Mouse (Mus musculus) left cerebral cortex, postnatal 10 days (tissue): Measurements from ENCODE around the gene Mei1. TPM values are rescaled to one million over a fixed set of nuclear protein-coding genes. Genes with fewer than 3 reads are reported as not detected.

ENCODE experiments used
- DNase-seq, 2 experiments: peaks; one replicate each; pipeline ENCODE4 v3.0.0; 2021 to 2022; ENCODE audit warnings: low spot score in 2 of 2, mixed read lengths in 1 of 2; ENCODE audit errors: extremely low spot score in 1 of 2
- intact Hi-C: fragments of 180-260 bp; cut with DNase I; formaldehyde crosslinking; loops from one replicate; pipeline ENCODE4 v1.15.1; 2025
- total RNA-seq, 2 experiments: library from RNA; stranded (reverse); gene quantifications; 2 replicates each; pipeline ENCODE4 v1.2.3; 2021

The Mei1 gene
- total RNA-seq, 2 experiments from 2014 or later: 0.32 to 0.39 TPM

DNA sequence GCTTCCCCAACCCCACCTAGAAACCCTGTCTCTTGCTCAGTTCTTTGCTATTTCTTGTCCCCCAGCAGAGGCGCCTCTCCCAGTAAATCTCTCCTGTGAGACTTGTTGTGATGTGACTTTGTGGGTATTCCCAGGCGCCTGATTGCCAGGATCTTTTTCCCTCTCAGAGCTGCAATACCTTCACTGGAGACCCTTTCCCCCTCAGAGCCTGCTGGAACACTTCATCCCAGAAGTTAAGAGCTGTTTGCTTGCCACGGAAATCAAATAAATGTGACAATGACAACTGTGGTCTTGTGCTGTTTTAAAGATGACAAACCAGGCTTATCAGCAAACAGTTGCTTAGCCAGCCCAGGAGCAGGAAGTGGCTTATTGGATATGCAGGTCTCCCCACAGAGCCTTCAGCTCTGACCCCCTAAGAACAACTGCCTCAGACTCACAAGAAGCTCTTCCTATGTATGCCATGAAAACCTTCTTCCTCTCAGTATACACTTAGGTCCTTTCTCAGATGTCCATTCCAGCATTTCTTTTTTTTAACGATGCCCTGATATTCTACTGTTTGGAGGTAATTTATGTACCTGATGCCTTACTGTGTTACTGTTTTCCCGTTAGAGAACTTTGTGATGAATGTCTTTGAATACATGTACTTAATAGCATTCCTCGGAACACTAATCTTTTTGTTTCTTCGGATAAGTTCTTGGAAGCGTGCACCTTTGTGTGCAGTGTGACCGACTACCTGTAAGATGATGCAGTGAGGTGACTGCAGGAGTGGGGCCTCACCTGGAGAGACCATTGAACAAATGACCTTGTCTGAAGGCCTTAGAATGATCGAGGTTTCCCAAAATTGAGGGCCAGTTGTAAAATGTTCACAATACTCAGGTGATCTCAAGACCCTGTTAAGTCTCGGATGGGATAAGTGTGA is 76.3 kb downstream of the Mei1 start:
- intact Hi-C loops: no loop called here
- no peak for DNase-seq

DNA sequence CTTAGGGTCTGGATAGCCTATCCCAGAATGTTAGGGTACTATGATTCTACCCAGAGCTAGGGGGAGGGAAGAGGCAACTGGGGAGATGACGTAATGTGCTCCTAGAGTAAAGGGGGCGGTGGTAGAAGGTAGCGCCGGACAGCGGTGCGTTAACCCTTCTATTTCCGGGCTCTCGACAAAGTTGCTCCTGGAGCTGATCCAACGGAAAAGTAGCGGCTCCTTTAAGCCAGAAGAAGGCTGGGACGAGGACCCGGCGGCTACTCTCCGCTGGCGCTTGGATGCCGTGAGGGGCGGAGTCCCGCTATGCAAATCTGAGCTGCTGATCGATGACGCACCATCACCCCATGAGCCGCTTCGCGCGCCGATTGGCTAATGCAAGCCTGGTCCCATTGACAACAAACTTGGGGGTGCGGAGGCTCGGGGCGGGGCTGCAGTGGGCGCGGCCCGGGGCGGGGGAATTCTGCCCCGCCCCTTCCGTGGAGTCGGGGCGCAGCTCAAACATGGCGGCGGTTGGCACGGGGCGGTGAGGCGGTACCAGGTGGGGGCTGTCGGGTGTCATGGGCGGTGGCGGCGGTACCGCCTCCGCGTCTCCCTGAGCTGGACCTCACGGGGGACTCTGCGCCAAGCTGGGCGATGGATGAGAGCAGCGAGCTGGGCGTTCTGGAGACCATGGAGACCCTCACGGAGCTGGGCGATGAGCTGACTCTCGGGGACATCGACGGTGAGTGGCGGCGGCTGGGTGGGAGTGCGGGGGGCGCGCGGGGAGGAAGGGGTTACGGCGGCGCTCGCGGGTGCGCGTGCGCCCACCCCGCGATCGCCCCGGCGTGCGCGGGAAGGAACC is 77.2 kb downstream of the Mei1 start, which contains the start of gene Srebf2:
TSS of gene Srebf2 (plus strand) at position 412 of the 841 bp plus-strand sequence.
- intact Hi-C loops: no loop called here

DNA sequence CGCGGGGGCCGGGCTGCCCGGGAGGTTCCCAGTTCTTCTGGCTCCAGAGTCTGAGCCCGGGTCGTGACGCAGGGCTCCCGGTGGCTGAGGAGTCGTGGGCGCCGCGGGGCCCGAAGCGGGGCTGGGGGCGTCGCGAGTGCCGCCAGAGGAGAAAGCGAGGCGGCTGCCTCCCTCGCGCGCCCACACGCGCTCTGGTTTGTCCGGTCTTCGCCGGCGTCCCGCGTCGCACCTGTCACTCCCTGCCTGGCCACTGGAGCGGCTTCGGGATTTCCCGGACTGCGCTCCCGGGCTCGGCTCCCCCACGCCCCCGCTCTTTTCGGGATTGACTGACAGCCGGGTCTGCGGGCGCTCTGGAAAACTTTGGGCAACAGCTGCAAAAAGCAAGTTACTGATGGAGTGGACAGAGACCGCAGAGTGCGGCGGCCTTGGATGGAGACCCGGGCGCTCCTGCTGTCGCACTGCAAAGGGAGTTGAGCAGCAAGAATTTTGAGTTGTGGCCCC is 77.9 kb downstream of the Mei1 start:
- DNase-seq: peak; percentile 48 to 85
- intact Hi-C loops: no loop called here

More for the DNA sequence above, 77.2 kb downstream of the Mei1 start, which contains the start of gene Srebf2:
- DNase-seq: peak; percentile 99

DNA sequence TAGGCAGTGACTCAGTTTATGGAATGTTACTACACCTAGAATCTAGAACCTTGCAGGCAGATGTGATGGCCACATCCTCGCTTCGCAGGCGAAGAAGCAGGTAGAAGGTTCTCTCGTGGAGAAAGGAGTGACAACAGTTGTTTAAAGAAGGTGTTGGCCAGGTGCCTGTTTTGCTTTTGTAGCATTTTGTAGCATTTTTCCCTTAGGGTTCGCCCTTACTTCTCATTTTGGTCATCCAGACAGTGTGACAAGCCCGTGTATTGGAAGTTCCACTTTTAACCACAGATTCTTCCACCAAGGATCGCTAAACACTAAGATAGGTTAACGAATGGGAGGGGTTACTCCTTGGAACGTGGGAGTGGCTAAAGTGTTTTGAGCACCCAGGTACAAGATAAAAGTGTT is 78.7 kb downstream of the Mei1 start:
- intact Hi-C loops: no loop called here
- DNase-seq: no peak

DNA sequence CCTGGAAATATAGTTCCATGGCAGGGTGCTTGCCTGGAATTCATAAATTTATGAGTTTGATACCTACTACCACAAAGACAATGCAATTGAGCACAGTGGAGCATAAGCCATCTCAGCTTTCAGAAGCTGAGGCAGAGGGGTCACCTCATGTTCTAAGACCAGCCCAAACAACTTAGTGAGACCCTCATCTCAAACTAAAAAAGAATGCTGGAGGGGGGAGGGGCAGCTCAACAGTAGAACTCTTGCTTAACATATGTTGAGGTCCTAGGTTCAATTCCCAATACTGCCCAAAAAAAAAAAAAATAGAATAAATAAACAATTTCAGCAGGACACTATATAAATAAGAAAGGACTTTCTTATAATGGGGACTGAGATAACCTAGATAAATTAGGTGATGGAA is 80.2 kb downstream of the Mei1 start:
- intact Hi-C loops: no loop called here
- DNase-seq: no peak

DNA sequence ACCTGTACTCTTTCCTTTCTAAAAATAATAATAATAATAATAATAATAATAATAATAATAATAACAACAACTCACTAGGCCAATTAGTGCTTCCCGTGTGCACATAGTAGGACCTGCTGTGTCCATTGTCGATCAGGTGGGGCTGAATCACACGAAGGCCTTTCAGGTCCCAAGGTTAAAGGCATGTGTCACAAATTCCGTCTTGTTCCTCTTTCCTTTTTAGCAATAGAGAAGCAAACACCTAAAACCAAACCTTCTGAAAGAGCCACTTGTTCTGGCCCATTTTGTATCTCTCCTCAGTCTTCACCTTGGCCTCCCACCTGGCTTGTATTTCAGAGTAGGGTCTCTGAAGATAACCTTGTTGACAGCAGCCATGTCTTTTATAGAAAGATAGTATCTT is 81.4 kb downstream of the Mei1 start:
- intact Hi-C loops: no loop called here

GRCm38 (mm10) chr15:82152022-82152421 is 82.2 kb downstream of the Mei1 start:
- intact Hi-C loops: no loop called here
- DNase-seq: no peak

More for the DNA sequence above, 81.4 kb downstream of the Mei1 start:
- DNase-seq: no peak

- intact Hi-C loops: no loop called here
- no peak for DNase-seq
Measured at GRCm38 (mm10) chr15:82152435-82152834, 82.6 kb downstream of the Mei1 start.

GRCm38 (mm10) chr15:82156298-82156697 is 86.5 kb downstream of the Mei1 start:
- intact Hi-C loops: no loop called here
- no peak for DNase-seq

GRCm38 (mm10) chr15:82156902-82157301 is 87.1 kb downstream of the Mei1 start:
- intact Hi-C loops: no loop called here

DNA sequence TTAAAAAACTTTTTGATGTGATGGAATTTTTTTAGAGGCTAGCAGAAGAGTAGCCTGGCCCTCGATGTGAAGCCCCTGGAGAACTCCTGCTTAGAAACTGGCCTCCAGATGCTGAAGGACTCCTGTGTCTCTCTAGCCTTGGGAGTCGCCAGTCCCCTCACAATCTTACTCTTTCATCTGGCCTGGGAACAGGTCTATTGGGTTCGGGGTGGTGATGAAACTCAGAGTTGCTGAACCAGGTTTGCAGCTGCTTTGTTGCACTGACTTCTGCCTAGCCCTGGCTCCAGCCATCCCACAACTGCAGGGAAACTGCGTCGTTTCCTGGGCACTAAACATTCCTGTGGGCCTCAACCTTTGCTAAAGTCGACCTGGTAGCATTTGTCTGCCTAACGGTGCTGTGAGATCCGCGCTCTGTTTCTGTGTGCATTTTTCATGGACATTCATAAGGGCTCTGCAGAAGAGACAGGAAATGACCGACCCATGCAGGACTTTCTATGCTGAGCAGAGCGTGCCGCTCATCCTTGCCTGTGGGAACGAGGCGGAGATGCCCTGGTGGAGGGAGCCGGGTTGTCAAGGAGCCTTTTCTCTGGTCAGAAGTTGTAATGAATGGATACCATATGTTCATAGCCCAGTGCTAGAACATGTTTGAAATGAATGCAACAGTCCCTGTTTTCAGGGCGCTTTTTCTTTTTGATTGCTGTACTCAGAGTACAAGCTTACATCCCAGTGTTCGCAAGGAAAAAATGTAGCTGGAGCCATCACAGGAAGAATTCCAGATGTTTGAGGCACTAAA is 88.6 kb downstream of the Mei1 start:
- intact Hi-C loops: no loop called here

More at GRCm38 (mm10) chr15:82156902-82157301, 87.1 kb downstream of the Mei1 start:
- no peak for DNase-seq

GRCm38 (mm10) chr15:82159471-82159870 is 89.7 kb downstream of the Mei1 start:
- intact Hi-C loops: no loop called here
- no peak for DNase-seq

More for the DNA sequence above, 88.6 kb downstream of the Mei1 start:
- no peak for DNase-seq

DNA sequence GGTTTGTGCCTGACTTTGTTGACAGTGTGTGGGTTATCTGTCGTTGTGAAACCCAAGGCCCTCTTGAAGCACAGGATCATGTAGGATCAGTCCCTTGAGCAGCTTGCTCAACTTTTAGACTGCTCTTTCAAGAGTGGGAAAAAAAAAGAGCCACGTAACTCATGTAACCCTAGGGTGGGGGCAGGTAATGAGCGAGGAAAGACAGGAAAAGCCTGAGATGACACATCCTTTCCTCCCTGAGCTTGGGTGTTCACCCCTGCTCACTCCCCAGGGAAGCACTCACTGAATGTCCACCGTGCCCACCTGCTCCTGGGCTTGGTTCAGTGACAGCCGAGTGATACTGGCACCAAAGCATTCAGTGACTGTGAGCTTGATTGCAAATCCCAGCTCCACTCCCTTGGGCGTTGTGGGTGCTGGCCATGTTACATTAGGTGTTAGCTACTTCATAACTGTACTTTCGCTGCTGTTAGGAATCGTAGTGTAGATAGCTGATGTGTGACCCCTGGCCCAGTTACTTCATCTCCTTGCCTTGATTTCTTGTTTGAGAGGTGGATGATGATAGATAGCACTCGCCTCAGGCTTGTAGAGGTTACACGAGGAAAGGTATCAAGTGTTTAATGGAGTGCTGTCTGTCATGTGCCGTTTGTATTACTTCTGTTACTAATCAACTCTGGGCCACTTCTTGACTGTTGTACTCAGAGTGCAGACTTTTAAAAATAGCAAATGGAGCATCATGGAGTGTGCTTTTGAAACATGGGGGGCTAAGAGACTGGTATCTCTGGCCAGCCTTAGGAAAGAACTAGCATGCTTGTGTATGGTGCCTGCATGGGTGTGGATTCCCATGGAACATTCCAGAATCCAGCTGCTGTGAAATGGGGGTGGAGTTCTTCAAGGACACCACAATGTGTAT is 91.2 kb downstream of the Mei1 start:
- intact Hi-C loops: no loop called here
- DNase-seq: no peak

GRCm38 (mm10) chr15:82161965-82162600 is 92.3 kb downstream of the Mei1 start:
- no peak for DNase-seq
- intact Hi-C loops: no loop called here

- DNase-seq: no peak
- intact Hi-C loops: no loop called here
Measured at GRCm38 (mm10) chr15:82163356-82164060, 93.7 kb downstream of the Mei1 start.

- DNase-seq: no peak
- intact Hi-C loops: no loop called here
Measured at GRCm38 (mm10) chr15:82164061-82164399, 94.2 kb downstream of the Mei1 start.

- no peak for DNase-seq
- intact Hi-C loops: no loop called here
Measured at GRCm38 (mm10) chr15:82164496-82164895, 94.7 kb downstream of the Mei1 start.
